Mouse (Mus musculus) spleen, postnatal 14 days (tissue): Measurements from ENCODE around the gene Gm20538.

Source experiments
- DNase-seq, 2 experiments: peaks; one replicate each; pipeline ENCODE4 v3.0.0; 2021 to 2022; ENCODE audit warnings: low spot score in 2 of 2

Gm20538 gene

DNA sequence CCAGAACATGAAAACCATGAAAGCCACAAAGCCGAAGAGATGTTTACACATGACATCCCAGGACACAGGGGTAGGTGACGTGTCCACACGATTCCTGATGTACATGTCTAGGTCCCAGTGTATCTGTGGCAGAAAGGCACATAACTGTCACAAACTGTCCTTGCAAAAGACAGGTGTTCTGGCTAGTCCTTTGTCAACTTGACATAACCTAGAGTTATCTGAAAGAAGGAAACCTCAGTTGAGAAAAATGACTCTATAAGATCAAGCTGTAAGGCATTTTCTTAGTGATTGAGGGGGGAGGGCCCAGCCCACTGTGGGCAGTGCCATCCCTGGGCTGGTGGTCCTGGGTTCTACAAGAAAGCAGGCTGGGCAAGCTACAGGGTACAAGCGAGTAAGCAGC, at the start of gene Gm20538:
Gene Gm20538 (minus strand): TSS at position 101 of the 400 bp plus-strand sequence.
- no peak for DNase-seq

DNA sequence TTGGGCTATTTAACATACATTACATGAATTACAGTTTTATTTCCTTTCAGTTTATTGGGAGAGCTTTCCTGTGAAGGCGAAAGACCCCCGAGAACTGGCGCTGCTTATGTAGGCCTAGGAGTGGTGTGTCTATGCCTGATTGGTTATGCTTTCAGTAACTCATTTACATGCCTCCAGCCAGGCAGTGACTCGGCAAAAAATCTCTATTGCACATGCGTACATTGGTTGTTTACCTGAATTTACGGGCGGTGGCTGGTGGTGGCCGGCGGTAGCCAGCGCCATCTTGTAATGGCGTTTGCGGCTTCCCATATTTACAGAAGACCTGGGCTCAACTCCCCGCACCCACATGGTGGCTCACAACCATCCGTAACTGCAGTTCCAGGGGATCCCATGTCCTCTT, 41.5 kb upstream of the Gm20538 start:
- DNase-seq = no peak

DNA sequence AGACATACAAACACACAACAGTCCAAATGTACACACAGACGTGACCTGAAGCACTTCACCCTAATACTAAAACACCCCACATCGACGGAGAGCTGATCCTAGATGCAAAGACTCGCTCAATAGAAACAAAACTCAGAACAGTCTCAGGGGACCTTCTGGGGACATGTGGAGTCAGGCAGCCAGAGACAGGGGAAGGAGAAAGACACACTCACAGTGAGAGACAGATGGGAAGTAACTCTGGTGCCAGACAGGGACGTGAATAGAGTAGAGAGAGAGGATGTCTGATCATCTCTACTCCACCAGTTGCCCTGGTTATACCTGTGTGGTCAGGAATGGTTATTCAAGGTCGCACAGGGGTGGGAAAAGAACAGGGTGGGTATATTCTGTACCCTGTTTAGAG, 39.0 kb upstream of the Gm20538 start:
- DNase-seq = no peak

GRCm38 (mm10) chr19:44590992-44591391, 38.4 kb upstream of the Gm20538 start:
- DNase-seq = peak in 1 of 2 experiments; percentile 7

DNA sequence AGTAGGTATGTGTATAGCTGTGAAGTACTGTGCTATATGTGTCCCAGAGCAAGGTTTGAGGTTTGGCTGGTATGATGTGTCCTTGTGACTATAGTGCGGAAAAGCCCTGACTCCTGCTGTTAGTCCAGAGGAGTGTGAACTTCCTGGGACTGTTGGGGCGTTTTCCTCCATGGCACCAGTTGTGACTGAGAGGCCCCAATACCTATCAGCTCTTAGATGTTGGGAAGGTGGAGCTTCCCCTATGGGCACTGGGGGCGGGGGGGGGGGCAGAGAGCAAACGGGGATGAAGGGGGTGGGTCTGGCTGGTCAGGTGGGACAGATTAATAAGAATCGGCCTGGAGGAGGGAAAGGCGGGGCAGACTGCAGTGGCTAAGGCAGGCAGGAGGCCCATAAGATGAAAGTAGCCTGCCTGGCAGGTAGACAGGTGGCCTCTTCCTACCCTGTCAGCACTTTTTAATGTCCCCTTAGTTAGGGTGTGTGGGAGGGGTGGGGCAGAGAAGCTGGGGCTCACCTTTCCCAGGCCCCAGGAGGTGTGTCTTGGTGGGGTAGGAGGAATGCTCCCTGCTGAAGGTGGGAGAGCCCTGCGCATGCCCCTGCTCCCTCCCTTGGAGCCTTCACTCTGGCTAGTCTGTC, 37.1 kb upstream of the Gm20538 start:
- no peak for DNase-seq

DNA sequence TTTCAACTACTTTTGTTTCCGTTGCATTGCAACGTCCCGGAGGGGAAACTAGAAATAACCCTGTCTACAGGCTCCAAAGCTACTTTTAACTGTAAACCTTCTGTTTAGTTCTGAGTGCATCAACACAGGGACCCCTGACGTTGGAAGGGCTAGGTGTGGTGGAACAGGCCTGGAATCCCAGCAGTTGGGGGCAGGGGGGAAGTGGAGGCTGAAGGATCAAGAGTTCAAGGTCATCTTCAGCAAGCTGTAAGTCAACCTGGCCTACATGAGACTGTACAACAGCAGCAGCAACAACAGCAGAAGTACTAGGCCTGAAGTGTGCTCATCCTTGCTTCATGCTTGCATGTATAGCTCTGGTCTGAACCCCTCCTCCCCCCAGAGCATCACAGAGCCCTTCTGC, 35.4 kb upstream of the Gm20538 start:
- no peak for DNase-seq

DNA sequence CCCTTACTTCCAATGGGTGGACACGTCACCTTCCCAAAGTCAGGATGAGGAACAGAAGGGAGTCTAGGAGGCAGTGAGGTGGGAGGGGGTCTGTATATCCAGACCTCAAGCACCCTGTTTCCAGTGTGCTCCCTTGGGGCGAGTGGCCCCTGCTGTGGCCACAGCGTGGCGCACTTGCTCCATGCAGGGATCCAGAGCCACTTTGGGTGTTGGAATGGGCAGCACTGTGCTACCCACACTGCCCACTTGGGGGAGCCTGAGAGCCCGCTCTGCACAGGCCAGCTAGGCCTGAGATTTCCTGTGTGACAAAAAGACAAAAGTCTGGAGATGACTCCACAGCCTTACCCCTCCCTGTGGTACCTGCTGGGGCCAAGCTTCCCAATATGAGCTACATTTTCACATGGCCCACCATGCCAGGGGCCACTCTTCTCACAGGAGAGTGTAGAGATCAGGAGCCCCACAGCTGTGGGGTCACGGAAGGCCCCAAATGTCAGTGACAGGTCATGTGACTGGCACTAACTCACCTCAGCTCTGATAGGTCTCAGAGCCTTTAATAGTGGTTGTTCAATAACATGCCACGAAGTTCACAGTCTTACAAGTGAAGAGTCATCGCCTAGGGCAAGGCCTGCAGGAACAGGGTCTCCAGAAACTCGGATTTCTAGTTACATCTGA, 30.1 kb upstream of the Gm20538 start:
- DNase-seq = peak; percentile 76 to 86

DNA sequence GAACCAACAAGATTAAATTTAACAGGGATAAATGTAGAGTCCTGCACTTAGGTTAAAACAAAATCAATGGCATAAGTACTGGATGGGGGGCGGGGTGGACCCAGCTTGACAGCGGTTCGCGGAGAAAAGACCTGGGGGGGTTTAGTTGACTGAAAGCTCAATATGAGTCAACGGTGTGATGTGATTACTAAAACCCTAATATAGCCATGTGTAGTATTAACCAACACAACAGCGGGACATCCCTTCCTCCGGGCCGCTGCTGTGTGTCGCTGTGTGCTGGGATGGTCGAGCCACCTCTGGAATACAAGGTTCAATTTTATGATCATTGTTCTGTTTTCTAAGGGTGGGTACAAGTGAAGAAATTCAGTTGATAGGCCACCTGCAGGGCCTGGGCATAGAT, 29.5 kb upstream of the Gm20538 start:
- no peak for DNase-seq

DNA sequence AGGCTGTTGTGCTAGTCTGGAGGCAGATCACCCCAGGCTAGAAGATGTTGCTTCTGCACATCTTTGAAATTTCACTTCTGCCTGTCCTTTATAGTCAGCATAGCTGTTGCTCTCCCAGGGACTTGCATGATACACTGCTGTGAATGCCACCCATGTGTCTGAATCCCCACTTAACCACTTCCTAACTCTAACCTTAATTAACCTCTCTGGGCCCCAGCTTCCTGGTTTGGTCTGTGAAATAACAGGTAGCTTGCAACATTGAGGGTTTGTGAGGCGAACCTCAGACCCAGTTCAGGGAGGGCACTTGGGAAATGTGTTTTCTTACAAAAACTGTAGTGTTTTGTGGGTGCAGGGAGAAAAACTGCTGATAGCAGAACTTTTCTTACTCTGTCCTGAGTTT, 25.4 kb upstream of the Gm20538 start:
- no peak for DNase-seq

DNA sequence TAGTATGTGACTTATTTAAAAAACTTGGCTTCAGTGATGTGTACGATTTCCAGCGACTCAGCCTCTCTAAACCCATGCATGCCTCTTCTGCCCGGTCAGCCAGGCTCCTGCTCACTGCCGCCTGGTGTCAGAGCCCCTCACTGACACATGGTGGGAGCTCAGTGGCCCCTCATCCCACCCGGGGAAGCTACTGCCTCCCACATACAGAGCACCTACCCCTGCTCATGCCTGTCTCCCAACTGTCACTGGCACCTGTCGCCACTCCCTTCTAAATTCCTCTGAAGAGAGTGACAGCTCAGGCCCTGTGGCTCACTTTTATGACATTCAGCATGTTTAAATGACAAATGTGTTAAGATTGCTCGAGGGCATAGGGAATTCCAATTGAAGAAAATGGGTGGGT, 23.6 kb upstream of the Gm20538 start:
- no peak for DNase-seq

GRCm38 (mm10) chr19:44567763-44568162, 15.1 kb upstream of the Gm20538 start:
- no peak for DNase-seq

- DNase-seq = no peak
Observed at GRCm38 (mm10) chr19:44564006-44564405, 11.4 kb upstream of the Gm20538 start.

GRCm38 (mm10) chr19:44562652-44563206, 10.1 kb upstream of the Gm20538 start, which contains the start of gene Hif1an:
Gene Hif1an, plus strand, starts transcription at chr19:44562850.
- DNase-seq = peak; percentile 89 to 95

DNA sequence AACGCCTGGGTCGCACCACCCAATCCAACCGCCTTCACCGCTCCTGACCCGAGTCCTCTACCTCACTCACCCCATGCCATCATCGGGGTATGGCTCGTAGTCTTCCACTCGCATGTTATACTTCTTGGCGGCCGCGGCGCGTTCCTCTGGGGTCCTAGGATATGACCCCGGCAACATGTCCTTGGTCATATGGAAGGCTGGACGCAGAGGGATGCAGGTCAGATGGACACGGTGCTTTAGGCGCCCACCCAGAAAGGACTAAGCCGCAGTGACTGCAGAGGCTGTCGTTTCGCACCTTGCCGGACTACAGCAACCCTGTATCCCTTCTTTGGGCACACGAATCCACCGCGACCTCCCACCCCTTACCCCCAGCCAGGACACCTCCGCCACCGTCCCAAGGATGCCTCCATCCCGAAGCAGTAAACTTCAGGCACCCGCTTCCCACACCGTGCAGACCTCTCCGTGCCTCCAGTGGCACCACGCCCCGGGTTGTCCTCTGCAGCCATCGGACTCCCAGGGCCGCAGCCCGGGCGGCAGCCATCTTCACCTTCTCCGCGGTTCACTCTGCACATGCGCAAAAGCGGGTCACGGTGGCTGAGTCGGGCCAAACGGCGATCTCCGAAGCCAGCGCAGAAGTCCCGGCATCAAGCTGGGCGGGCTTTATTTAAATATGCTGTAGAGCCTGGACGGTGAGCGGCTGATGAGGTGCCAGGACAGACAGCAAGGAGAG, 2.4 kb upstream of the Gm20538 start, which contains the start of gene Ndufb8:
Gene Ndufb8 (minus strand): TSS at position 580 of the 730 bp plus-strand sequence.
- peak; percentile 92 to 95 for DNase-seq

DNA sequence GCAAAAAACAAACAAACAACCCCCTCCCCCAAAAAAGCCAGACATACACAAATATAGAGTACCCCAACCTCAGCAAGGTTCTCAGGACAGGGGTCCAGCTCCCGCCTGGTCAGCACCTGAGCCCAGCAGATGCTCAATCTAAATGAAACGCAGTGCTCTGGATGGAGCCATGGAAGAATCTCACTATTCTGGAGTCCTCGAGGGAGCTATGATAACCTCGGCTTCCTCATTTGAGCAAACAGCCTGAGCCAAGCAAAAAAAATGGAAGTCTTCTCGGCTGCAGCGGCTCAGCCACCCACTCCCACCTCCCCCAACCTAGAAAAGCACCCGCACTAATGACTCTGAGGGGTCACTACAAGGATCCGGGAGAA, 1.8 kb upstream of the Gm20538 start:
- no peak for DNase-seq

GRCm38 (mm10) chr19:44553286-44553685, 655 bp upstream of the Gm20538 start:
- no peak for DNase-seq

DNA sequence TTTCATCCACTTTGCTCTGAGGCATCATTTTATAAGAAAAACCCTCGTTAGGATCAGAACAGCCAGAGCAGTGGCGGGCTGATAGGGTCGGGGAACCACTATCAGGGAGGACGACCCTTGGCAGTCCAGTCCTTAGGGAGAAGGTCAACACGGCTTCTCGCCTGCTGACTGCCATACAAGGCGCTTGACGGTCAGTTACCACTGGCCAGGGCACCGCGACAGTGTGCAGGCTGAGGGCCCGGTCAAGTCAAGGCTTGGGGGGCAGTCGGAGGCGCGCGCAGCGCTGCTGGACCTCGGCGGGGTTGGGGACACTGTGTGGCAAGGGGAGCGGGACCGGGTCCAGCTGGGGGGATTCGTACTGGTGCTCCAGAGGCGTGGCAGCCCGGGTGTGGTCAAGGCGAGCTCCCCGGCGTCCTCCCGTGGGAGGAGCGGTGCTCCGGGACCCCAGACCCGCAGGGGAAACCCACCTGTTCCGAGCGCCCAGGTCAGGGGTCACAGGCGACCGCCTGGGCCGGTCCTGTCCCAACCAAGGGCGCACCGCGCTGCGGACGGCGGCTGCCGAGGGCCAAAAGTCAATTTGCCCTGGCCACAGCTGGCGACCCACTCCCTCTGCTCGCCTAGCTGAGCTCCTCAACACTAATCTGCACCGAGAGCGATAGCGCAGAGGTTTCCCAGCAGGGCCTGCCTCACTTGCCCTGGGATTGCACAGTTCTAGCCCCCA, 7.2 kb downstream of the Gm20538 start, which contains the start of gene Sec31b:
Gene Sec31b (minus strand): TSS at position 544 of the 721 bp plus-strand sequence.
- DNase-seq = peak in 1 of 2 experiments; percentile 18

- peak; percentile 37 to 70 for DNase-seq
Observed at GRCm38 (mm10) chr19:44544775-44545174, 7.9 kb downstream of the Gm20538 start.

- no peak for DNase-seq
Observed at GRCm38 (mm10) chr19:44544372-44544771, 8.3 kb downstream of the Gm20538 start.

DNA sequence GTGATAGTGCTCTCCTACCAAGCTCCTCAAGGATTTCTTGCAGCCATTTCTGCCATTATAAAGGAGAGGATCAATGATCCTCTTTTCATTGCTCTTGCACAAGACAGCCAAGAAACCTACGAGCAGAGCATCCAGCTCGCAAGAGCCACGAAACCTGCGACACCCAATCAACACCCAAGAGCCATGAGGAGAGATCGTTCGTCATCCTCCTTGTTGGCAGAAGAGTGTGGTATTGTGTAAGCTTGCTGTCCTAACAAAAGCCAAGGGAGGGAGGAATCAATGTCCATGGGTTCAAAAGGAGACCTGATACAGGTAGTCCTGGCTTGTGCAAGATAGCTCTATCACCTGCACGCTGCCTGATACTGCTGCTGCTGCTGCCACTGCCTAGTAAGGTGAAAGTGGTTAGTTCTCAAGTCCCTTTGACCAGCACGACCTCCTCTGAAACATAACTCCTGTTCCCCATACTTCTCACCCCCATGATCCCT, 9.9 kb downstream of the Gm20538 start:
- DNase-seq = no peak

DNA sequence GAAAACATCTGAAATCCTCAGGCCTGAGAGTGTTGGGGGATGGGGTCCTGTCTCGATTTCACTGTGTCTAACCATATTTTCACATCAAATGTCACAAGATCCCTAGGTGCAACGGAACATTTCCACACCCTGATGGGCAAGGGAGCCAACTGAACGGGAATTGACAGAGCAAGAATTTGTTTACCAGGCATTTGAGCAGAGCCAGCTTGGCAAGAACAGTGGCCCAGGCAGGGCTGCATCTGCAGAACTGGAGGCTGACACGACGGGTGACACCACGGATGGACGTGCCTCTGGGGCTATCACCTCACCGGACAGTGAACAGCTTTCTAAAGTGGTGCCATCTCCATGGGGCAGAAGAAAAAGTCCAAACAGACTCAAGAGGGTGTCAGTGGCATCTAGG, 15.2 kb downstream of the Gm20538 start:
- no peak for DNase-seq
